Mouse (Mus musculus) kidney, embryonic 16.5 days (tissue): ENCODE measurements around the gene 4930447C04Rik. TPM values are rescaled to one million over a fixed set of nuclear protein-coding genes. Genes with fewer than 3 reads are reported as not detected.

Source experiments
- ATAC-seq: fragments of 200-750 bp; cut with Nextera tagmentation; 2 replicates; pipeline ENCODE4 v1.8.0; 2017; ENCODE audit warnings: moderate TSS enrichment; ENCODE audit not compliant: low FRiP score, low TSS enrichment
- H3K27ac ChIP-seq: fragments of 300-500 bp; sonication (generic); 2 replicates; pipeline ENCODE4 v1.5.1; 2014; ENCODE audit warnings: low read length
- H3K27me3 ChIP-seq: fragments of 300-500 bp; sonication (generic); 2 replicates; pipeline ENCODE4 v1.6.1; 2014; ENCODE audit warnings: low read length, control low read depth, mixed read lengths; ENCODE audit not compliant: insufficient read depth
- H3K36me3 ChIP-seq: fragments of 300-500 bp; sonication (generic); 2 replicates; pipeline ENCODE4 v1.6.1; 2014; ENCODE audit warnings: low read length, control low read depth, mixed read lengths; ENCODE audit not compliant: insufficient read depth
- H3K4me1 ChIP-seq: fragments of 300-500 bp; sonication (generic); 2 replicates; pipeline ENCODE4 v1.6.1; 2014; ENCODE audit warnings: low read length, control low read depth, mixed read lengths; ENCODE audit not compliant: insufficient read depth
- H3K4me2 ChIP-seq: fragments of 300-500 bp; sonication (generic); replicated peaks from 2 replicates; pipeline ENCODE4 v1.6.1; 2014; ENCODE audit warnings: low read depth, low read length
- H3K4me3 ChIP-seq: fragments of 300-500 bp; sonication (generic); 2 replicates; pipeline ENCODE4 v1.5.1; 2014; ENCODE audit warnings: mild to moderate bottlenecking, low read length
- H3K9ac ChIP-seq: fragments of 300-500 bp; sonication (generic); replicated peaks from 2 replicates; pipeline ENCODE4 v1.6.1; 2014; ENCODE audit warnings: low read length
- H3K9me3 ChIP-seq: fragments of 300-500 bp; sonication (generic); 2 replicates; pipeline ENCODE4 v1.6.1; 2016; ENCODE audit warnings: low read length, control low read depth
- WGBS: fragments of 180-500 bp; shearing (Covaris S2); extraction: QIAGEN DNeasy Blood & Tissue Kit; methylation state at CpG from one replicate; pipeline ENCODE4 v1.1.7; 2014; 5-methylcytosine and 5-hydroxymethylcytosine counted together
- polyA plus RNA-seq: library from polyadenylated mRNA; unstranded; fragments of >200 nt; fragmentation: Nextera tagmentation; extraction: Ambion mirVana; gene quantifications from 2 replicates; pipeline ENCODE4 v1.2.1, GENCODE M21; 2015

The 4930447C04Rik gene
- polyA plus RNA-seq, 1 experiment from 2014 or later, result 0.97 TPM

- H3K4me3 ChIP-seq, result peak overlapping the region; percentile 41
- H3K9me3 ChIP-seq, result no peaks in the 10 kb centered on the region
- no peak overlapping the region for H3K27ac ChIP-seq
- H3K27me3 ChIP-seq, result peaks cover 94% of the 10 kb centered on the region
- under 1% methylated on average over 78 of the region's 89 CpGs for WGBS
- peak overlapping the region; percentile 51 for H3K4me2 ChIP-seq
- H3K36me3 ChIP-seq, result no peaks in the 10 kb centered on the region
- H3K9ac ChIP-seq, result no peak overlapping the region
- peaks cover 10% of the 10 kb centered on the region for H3K4me1 ChIP-seq
- ATAC-seq, result peak; percentile 39
Observed at GRCm38 (mm10) chr12:72945301-72946063, 4.9 kb upstream of the 4930447C04Rik start.

GRCm38 (mm10) chr12:72944411-72945225, 4.0 kb upstream of the 4930447C04Rik start:
- Histone ChIP-seq H3K27me3 (peaks cover 95% of the 10 kb centered on the region), H3K4me2 (peak overlapping the region; percentile 51), H3K27ac (no peak overlapping the region), H3K4me1 (peaks cover 10% of the 10 kb centered on the region), H3K36me3 (no peaks in the 10 kb centered on the region), H3K4me3 (peak overlapping the region; percentile 41), H3K9me3 (no peaks in the 10 kb centered on the region), H3K9ac (no peak overlapping the region)
- ATAC-seq, result no peak
- 1% methylated on average over 23 of the region's 24 CpGs for WGBS

- WGBS, result 4% methylated on average over 2 of the region's 2 CpGs
- Histone ChIP-seq H3K27me3 (peaks cover 96% of the 10 kb centered on the region), H3K4me2 (no peak overlapping the region), H3K4me1 (peaks cover 14% of the 10 kb centered on the region), H3K36me3 (no peaks in the 10 kb centered on the region), H3K4me3 (no peak overlapping the region), H3K9ac (no peak overlapping the region), H3K27ac (no peak overlapping the region), H3K9me3 (no peaks in the 10 kb centered on the region)
- no peak for ATAC-seq
Observed at GRCm38 (mm10) chr12:72943574-72944110, 3.1 kb upstream of the 4930447C04Rik start.

GRCm38 (mm10) chr12:72942171-72942570, 1.6 kb upstream of the 4930447C04Rik start:
- H3K4me3 ChIP-seq, result no peak overlapping the region
- no peak overlapping the region for H3K27ac ChIP-seq
- no peak overlapping the region for H3K4me2 ChIP-seq
- no peaks in the 10 kb centered on the region for H3K9me3 ChIP-seq
- no peak overlapping the region for H3K9ac ChIP-seq
- no peak for ATAC-seq
- peaks cover 98% of the 10 kb centered on the region for H3K27me3 ChIP-seq
- no peaks in the 10 kb centered on the region for H3K36me3 ChIP-seq
- 19% methylated on average over 6 of the region's 6 CpGs for WGBS
- peaks cover 14% of the 10 kb centered on the region for H3K4me1 ChIP-seq

- WGBS, result 1% methylated on average over 32 of the region's 32 CpGs
- no peak overlapping the region for H3K9ac ChIP-seq
- H3K4me2 ChIP-seq, result no peak overlapping the region
Observed at GRCm38 (mm10) chr12:72941398-72942051, 951 bp upstream of the 4930447C04Rik start.

GRCm38 (mm10) chr12:72940822-72941397, 336 bp upstream of the 4930447C04Rik start:
- no peak for ATAC-seq
- Histone ChIP-seq H3K9me3 (no peaks in the 10 kb centered on the region), H3K36me3 (no peaks in the 10 kb centered on the region), H3K4me3 (no peak overlapping the region), H3K4me2 (no peak overlapping the region), H3K9ac (no peak overlapping the region), H3K27me3 (peaks cover 96% of the 10 kb centered on the region), H3K27ac (no peak overlapping the region), H3K4me1 (peaks cover 14% of the 10 kb centered on the region)
- 2% methylated on average over 11 of the region's 11 CpGs for WGBS

More at GRCm38 (mm10) chr12:72941398-72942051, 951 bp upstream of the 4930447C04Rik start:
- Histone ChIP-seq H3K4me3 (no peak overlapping the region), H3K27ac (no peak overlapping the region), H3K4me1 (peaks cover 14% of the 10 kb centered on the region), H3K36me3 (no peaks in the 10 kb centered on the region), H3K9me3 (no peaks in the 10 kb centered on the region), H3K27me3 (peaks cover 98% of the 10 kb centered on the region)
- ATAC-seq, result no peak

- WGBS, result 0% methylated on average over 28 of the region's 28 CpGs
- no peak within 1 kb of the TSS for H3K27ac ChIP-seq
- H3K4me2 ChIP-seq, result 0 out of 2 replicates have a peak within 1 kb of the TSS, but pooled peaks have one; percentile 8
- peaks cover 95% of the 10 kb centered on the region for H3K27me3 ChIP-seq
- no peaks in the 10 kb centered on the region for H3K36me3 ChIP-seq
- H3K9me3 ChIP-seq, result no peaks in the 10 kb centered on the region
- H3K4me1 ChIP-seq, result peaks cover 4% of the 10 kb centered on the region; the same call in 1 of the 2 replicates
- ATAC-seq, result no peak
- H3K9ac ChIP-seq, result no peak within 1 kb of the TSS
- H3K4me3 ChIP-seq, result peak within 1 kb of the TSS; percentile 21
Observed at GRCm38 (mm10) chr12:72939616-72940015, 958 bp downstream of the 4930447C04Rik start, which contains the start of gene Six6. TSS of gene Six6 (plus strand) at chr12:72939892.

GRCm38 (mm10) chr12:72938600-72939490, 1.7 kb downstream of the 4930447C04Rik start:
- no peak for ATAC-seq
- Histone ChIP-seq H3K4me2 (no peak overlapping the region), H3K4me3 (peak overlapping the region; percentile 21; the same call in 1 of the 2 replicates), H3K27me3 (peaks cover 93% of the 10 kb centered on the region), H3K4me1 (peaks cover 4% of the 10 kb centered on the region; the same call in 1 of the 2 replicates), H3K36me3 (no peaks in the 10 kb centered on the region), H3K9me3 (no peaks in the 10 kb centered on the region), H3K9ac (no peak overlapping the region), H3K27ac (no peak overlapping the region)
- 2% methylated on average over 14 of the region's 14 CpGs for WGBS
